Mouse (Mus musculus) macrophage (primary cell): Measurements from ENCODE around the gene Adamts7. TPM values are rescaled to one million over a fixed set of nuclear protein-coding genes. Genes with fewer than 3 reads are reported as not detected.

Experiments used
- H3K27ac ChIP-seq: fragments of 350-480 bp; formaldehyde crosslinking; 2 replicates; pipeline ENCODE4 v1.9.0; 2021
- H3K36me3 ChIP-seq: fragments of 350-480 bp; formaldehyde crosslinking; 2 replicates; pipeline ENCODE4 v1.9.0; 2021; ENCODE audit errors: inconsistent target
- H3K4me3 ChIP-seq: fragments of 350-480 bp; formaldehyde crosslinking; 2 replicates; pipeline ENCODE4 v1.9.0; 2021; ENCODE audit errors: inconsistent target
- H3K79me2 ChIP-seq: fragments of 350-480 bp; formaldehyde crosslinking; 2 replicates; pipeline ENCODE4 v1.9.0; 2021; ENCODE audit errors: inconsistent target
- WGBS: methylation state at CpG from one replicate; pipeline ENCODE4 v1.1.7; 2026; ENCODE audit warnings: inconsistent platforms; ENCODE audit not compliant: missing documents; 5-methylcytosine and 5-hydroxymethylcytosine counted together
- polyA plus RNA-seq: library from polyadenylated mRNA; stranded (reverse); fragments of 250-400 nt; gene quantifications from 3 replicates; pipeline ENCODE4 v1.2.4, GENCODE M21; 2018; ENCODE audit warnings: inconsistent platforms

Gene Adamts7
- polyA plus RNA-seq, 1 experiment from 2014 or later = not detected

- Histone ChIP-seq H3K36me3 (no peaks in the 10 kb centered on the region), H3K4me3 (no peak overlapping the region)
- WGBS = 83% methylated on average over 6 of the region's 6 CpGs
Measured at GRCm38 (mm10) chr9:90128636-90129201, 34.1 kb upstream of the Adamts7 start.

GRCm38 (mm10) chr9:90133562-90134355 lies 29.1 kb upstream of the Adamts7 start:
- no peaks in the 10 kb centered on the region for H3K79me2 ChIP-seq
- WGBS = 88% methylated on average over 7 of the region's 7 CpGs
- no peak overlapping the region for H3K4me3 ChIP-seq
- no peak overlapping the region for H3K27ac ChIP-seq
- H3K36me3 ChIP-seq = no peaks in the 10 kb centered on the region

More at GRCm38 (mm10) chr9:90128636-90129201, 34.1 kb upstream of the Adamts7 start:
- H3K27ac ChIP-seq = no peak overlapping the region
- H3K79me2 ChIP-seq = no peaks in the 10 kb centered on the region

GRCm38 (mm10) chr9:90135466-90135865 lies 27.4 kb upstream of the Adamts7 start:
- whole genome bisulfite sequencing = 85% methylated on average over 8 of the region's 8 CpGs
- Histone ChIP-seq H3K27ac (no peak overlapping the region), H3K4me3 (no peak overlapping the region), H3K36me3 (no peaks in the 10 kb centered on the region), H3K79me2 (no peaks in the 10 kb centered on the region)

GRCm38 (mm10) chr9:90135963-90136677 lies 26.7 kb upstream of the Adamts7 start:
- Histone ChIP-seq H3K79me2 (no peaks in the 10 kb centered on the region), H3K36me3 (no peaks in the 10 kb centered on the region), H3K27ac (no peak overlapping the region), H3K4me3 (no peak overlapping the region)
- 82% methylated on average over 5 of the region's 9 CpGs for WGBS

- Histone ChIP-seq H3K4me3 (no peak overlapping the region), H3K79me2 (no peaks in the 10 kb centered on the region), H3K27ac (no peak overlapping the region), H3K36me3 (no peaks in the 10 kb centered on the region)
- 100% methylated on average over 1 of the region's 1 CpGs for WGBS
Measured at GRCm38 (mm10) chr9:90136678-90136965, 26.2 kb upstream of the Adamts7 start.

- H3K36me3 ChIP-seq = no peaks in the 10 kb centered on the region
- no peak overlapping the region for H3K27ac ChIP-seq
- 77% methylated on average over 2 of the region's 2 CpGs for WGBS
Measured at GRCm38 (mm10) chr9:90145788-90146187, 17.1 kb upstream of the Adamts7 start.

GRCm38 (mm10) chr9:90146869-90147268 lies 16.0 kb upstream of the Adamts7 start:
- 86% methylated on average over 5 of the region's 5 CpGs for WGBS
- Histone ChIP-seq H3K4me3 (no peak overlapping the region), H3K36me3 (no peaks in the 10 kb centered on the region), H3K79me2 (no peaks in the 10 kb centered on the region), H3K27ac (no peak overlapping the region)

More at GRCm38 (mm10) chr9:90145788-90146187, 17.1 kb upstream of the Adamts7 start:
- Histone ChIP-seq H3K4me3 (no peak overlapping the region), H3K79me2 (no peaks in the 10 kb centered on the region)

GRCm38 (mm10) chr9:90162243-90162925 lies 485 bp upstream of the Adamts7 start:
- H3K79me2 ChIP-seq = no peaks in the 10 kb centered on the region
- no peaks in the 10 kb centered on the region for H3K36me3 ChIP-seq
- WGBS = 22% methylated on average over 9 of the region's 29 CpGs
- H3K27ac ChIP-seq = no peak overlapping the region
- no peak overlapping the region for H3K4me3 ChIP-seq

GRCm38 (mm10) chr9:90163749-90164095 lies 853 bp downstream of the Adamts7 start:
- no peak overlapping the region for H3K4me3 ChIP-seq
- H3K36me3 ChIP-seq = no peaks in the 10 kb centered on the region
- no peaks in the 10 kb centered on the region for H3K79me2 ChIP-seq
- no peak overlapping the region for H3K27ac ChIP-seq
- 8% methylated on average over 18 of the region's 18 CpGs for WGBS

- no peak overlapping the region for H3K27ac ChIP-seq
- H3K36me3 ChIP-seq = no peaks in the 10 kb centered on the region
- H3K79me2 ChIP-seq = no peaks in the 10 kb centered on the region
- no peak overlapping the region for H3K4me3 ChIP-seq
- 81% methylated on average over 4 of the region's 4 CpGs for WGBS
Measured at GRCm38 (mm10) chr9:90164670-90165453, 2.0 kb downstream of the Adamts7 start.

- no peaks in the 10 kb centered on the region for H3K79me2 ChIP-seq
- WGBS = 97% methylated on average over 4 of the region's 4 CpGs
- H3K4me3 ChIP-seq = no peak overlapping the region
- no peak overlapping the region for H3K27ac ChIP-seq
- H3K36me3 ChIP-seq = no peaks in the 10 kb centered on the region
Measured at GRCm38 (mm10) chr9:90165590-90165989, 2.7 kb downstream of the Adamts7 start.

- Histone ChIP-seq H3K79me2 (no peaks in the 10 kb centered on the region), H3K36me3 (no peaks in the 10 kb centered on the region), H3K27ac (no peak overlapping the region), H3K4me3 (no peak overlapping the region)
- 89% methylated on average over 5 of the region's 5 CpGs for WGBS
Measured at GRCm38 (mm10) chr9:90166615-90167014, 3.7 kb downstream of the Adamts7 start.

GRCm38 (mm10) chr9:90169965-90170364 lies 7.1 kb downstream of the Adamts7 start:
- H3K79me2 ChIP-seq = no peaks in the 10 kb centered on the region
- no peak overlapping the region for H3K27ac ChIP-seq
- 84% methylated on average over 4 of the region's 4 CpGs for WGBS
- no peaks in the 10 kb centered on the region for H3K36me3 ChIP-seq
- no peak overlapping the region for H3K4me3 ChIP-seq

GRCm38 (mm10) chr9:90171421-90171820 lies 8.6 kb downstream of the Adamts7 start:
- Histone ChIP-seq H3K27ac (no peak overlapping the region), H3K4me3 (no peak overlapping the region), H3K79me2 (no peaks in the 10 kb centered on the region), H3K36me3 (no peaks in the 10 kb centered on the region)
- 93% methylated on average over 19 of the region's 19 CpGs for WGBS
